Mouse (Mus musculus) liver, postnatal 0 days (tissue): ENCODE data around the gene Mrpl48. TPM values are rescaled to one million over a fixed set of nuclear protein-coding genes. Genes with fewer than 3 reads are reported as not detected.
A peak's percentile ranks its signal among the peaks of the same experiment; 100 is the strongest.

Experiments used
- ATAC-seq: fragments of 200-750 bp; cut with Nextera tagmentation; 2 replicates; pipeline ENCODE4 v1.8.0; 2017; ENCODE audit warnings: mild to moderate bottlenecking, moderate library complexity
- DNase-seq: peaks from one replicate; pipeline ENCODE4 v3.0.0-alpha.2; 2016
- H3K27ac ChIP-seq: fragments of 300-500 bp; sonication (generic); 2 replicates; pipeline ENCODE4 v1.5.1; 2014; ENCODE audit warnings: antibody characterized with exemption, moderate library complexity, mild to moderate bottlenecking, low read depth
- H3K27me3 ChIP-seq: fragments of 300-500 bp; sonication (generic); 2 replicates; pipeline ENCODE4 v1.6.1; 2014; ENCODE audit warnings: low read length, control low read depth, mixed read lengths; ENCODE audit not compliant: insufficient read depth
- H3K36me3 ChIP-seq: fragments of 300-500 bp; sonication (generic); replicated peaks from 2 replicates; pipeline ENCODE4 v1.6.1; 2014; ENCODE audit warnings: mild to moderate bottlenecking, control low read depth, low read length, moderate library complexity, mixed read lengths; ENCODE audit not compliant: insufficient read depth
- H3K4me1 ChIP-seq: fragments of 300-500 bp; sonication (generic); 2 replicates; pipeline ENCODE4 v1.6.1; 2014; ENCODE audit warnings: antibody characterized with exemption, mild to moderate bottlenecking, control low read depth; ENCODE audit not compliant: insufficient read depth
- H3K4me2 ChIP-seq: fragments of 300-500 bp; sonication (generic); 2 replicates; pipeline ENCODE4 v1.6.1; 2014; ENCODE audit warnings: low read depth, mild to moderate bottlenecking, low read length, moderate library complexity, mixed read lengths
- H3K4me3 ChIP-seq: fragments of 300-500 bp; sonication (generic); 2 replicates; pipeline ENCODE4 v1.5.1; 2014; ENCODE audit warnings: low read depth, low read length
- H3K9ac ChIP-seq: fragments of 300-500 bp; sonication (generic); replicated peaks from 2 replicates; pipeline ENCODE4 v1.6.1; 2014; ENCODE audit warnings: mild to moderate bottlenecking, moderate library complexity
- H3K9me3 ChIP-seq: fragments of 300-500 bp; sonication (generic); 2 replicates; pipeline ENCODE4 v1.6.1; 2016; ENCODE audit warnings: mild to moderate bottlenecking, control low read depth, low read length, mixed read lengths
- CTCF ChIP-seq: sonication (generic); IDR thresholded peaks from 2 replicates; pipeline ENCODE4 v1.5.1; 2016; ENCODE audit warnings: antibody characterized with exemption, low read depth
- EP300 ChIP-seq: IDR thresholded peaks from 2 replicates; pipeline ENCODE4 v1.6.1; 2016; ENCODE audit warnings: antibody characterized with exemption, low read depth, mild to moderate bottlenecking
- WGBS: fragments of 180-500 bp; shearing (Covaris S2); extraction: QIAGEN DNeasy Blood & Tissue Kit; methylation state at CpG from one replicate; pipeline ENCODE4 v1.1.7; 2014; ENCODE audit not compliant: insufficient replicate concordance; 5-methylcytosine and 5-hydroxymethylcytosine counted together
- polyA plus RNA-seq: library from polyadenylated mRNA; unstranded; fragments of >200 nt; fragmentation: Nextera tagmentation; extraction: Ambion mirVana; gene quantifications from 2 replicates; pipeline ENCODE4 v1.2.1, GENCODE M21; 2015

Mrpl48 gene
- polyA plus RNA-seq: 52.5 and 54.5 TPM in 2 replicates

DNA sequence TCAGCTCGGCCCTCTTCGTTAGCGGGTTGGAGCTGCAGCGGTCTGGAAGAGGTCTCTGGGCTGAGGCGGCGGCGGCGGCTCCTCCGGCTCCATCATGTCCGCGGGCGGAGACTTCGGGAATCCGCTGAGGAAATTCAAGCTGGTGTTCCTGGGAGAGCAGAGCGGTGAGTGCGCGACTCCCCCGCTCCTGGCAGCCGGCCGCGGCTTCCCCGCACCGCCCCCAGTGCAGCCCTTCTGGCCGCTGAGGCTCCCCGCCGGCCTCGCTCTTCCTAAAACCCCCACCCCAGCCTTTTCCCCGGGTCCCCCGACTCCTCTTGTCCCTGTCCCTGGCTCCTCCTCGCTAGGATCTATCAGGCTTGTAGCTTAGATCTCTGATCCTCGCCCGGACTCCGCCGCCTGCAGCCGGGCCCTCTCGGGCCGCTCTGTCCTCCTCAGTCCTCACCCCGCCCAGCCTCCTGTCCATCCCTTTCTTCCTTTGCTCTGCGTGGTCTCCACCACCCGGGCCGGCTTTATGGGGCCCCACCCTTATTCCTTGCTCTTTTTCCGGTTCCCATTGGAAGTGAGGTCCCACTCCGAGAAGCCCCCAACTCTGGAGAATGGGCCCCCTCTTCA lies at the start of gene Mrpl48:
Gene Mrpl48 (minus strand): TSS at position 172 of the 612 bp plus-strand sequence.
- H3K27ac ChIP-seq: peak within 1 kb of the TSS; percentile 100
- peak within 1 kb of the TSS; percentile 99 for H3K4me3 ChIP-seq
- no peaks in the 10 kb centered on the region for H3K27me3 ChIP-seq
- no peak for TF ChIP-seq CTCF
- TF ChIP-seq EP300: no peak
- peak within 1 kb of the TSS; percentile 93 for H3K4me2 ChIP-seq
- H3K9ac ChIP-seq: peak within 1 kb of the TSS; percentile 100
- no peaks in the 10 kb centered on the region for H3K9me3 ChIP-seq
- no peaks in the 10 kb centered on the region for H3K36me3 ChIP-seq
- H3K4me1 ChIP-seq: peaks cover 14% of the 10 kb centered on the region
- under 1% methylated on average over 40 of the region's 43 CpGs for WGBS
- DNase-seq: peak; percentile 62
- ATAC-seq: 0 out of 2 replicates have a peak, but pooled peaks have one; percentile 1

DNA sequence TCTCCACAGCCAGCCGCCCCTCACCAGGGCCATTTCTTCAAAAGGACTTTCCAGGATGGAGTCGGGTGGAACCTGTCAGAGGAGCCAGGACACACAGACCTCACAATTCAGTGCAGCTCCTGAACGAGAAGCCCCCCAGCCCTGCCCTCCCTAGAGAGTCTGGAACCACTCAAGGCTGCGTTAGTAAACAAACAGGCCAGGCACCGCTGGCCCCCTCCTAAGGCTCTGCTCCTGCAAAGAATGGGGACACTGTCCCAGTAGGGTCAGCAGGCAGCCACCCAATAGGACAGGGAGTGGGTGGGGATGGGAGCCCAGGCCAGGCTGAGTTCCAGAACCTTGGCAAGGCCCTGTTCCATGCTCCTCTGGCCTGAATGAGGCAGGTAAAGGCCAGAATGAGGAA lies 48.6 kb upstream of the Mrpl48 start:
- Histone ChIP-seq H3K4me3 (no peak overlapping the region), H3K36me3 (no peaks in the 10 kb centered on the region), H3K4me1 (no peaks in the 10 kb centered on the region), H3K27ac (no peak overlapping the region), H3K4me2 (no peak overlapping the region), H3K27me3 (no peaks in the 10 kb centered on the region), H3K9ac (no peak overlapping the region), H3K9me3 (no peaks in the 10 kb centered on the region)
- DNase-seq (no peak), ATAC-seq (no peak)
- TF ChIP-seq CTCF: no peak
- TF ChIP-seq EP300: no peak
- 68% methylated on average over 5 of the region's 5 CpGs for WGBS

DNA sequence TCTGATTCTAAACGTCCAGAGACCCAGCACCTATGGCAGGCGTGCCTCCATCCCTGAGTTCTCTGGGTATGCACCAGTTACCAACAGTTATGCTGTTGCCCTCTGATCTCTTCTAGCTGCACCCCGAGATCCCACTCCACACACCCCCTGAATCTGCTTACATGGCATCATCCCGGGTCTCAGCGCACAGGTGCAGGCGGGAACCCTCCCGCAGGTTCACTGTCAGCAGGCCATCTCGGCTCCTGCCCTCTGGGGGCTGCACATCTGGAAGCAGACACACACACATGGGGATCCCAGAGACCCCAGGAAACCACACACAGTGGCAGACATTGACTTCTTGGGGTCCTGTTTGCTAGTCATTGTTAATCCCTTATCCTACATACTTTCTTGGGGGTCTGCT lies 46.3 kb upstream of the Mrpl48 start:
- Histone ChIP-seq H3K4me2 (no peak overlapping the region), H3K27me3 (no peaks in the 10 kb centered on the region), H3K27ac (no peak overlapping the region), H3K36me3 (no peaks in the 10 kb centered on the region), H3K4me1 (no peaks in the 10 kb centered on the region), H3K9ac (no peak overlapping the region), H3K9me3 (no peaks in the 10 kb centered on the region), H3K4me3 (no peak overlapping the region)
- TF ChIP-seq EP300 (no peak), CTCF (no peak)
- DNase-seq (peak; percentile 11), ATAC-seq (no peak)
- WGBS: 84% methylated on average over 8 of the region's 8 CpGs

DNA sequence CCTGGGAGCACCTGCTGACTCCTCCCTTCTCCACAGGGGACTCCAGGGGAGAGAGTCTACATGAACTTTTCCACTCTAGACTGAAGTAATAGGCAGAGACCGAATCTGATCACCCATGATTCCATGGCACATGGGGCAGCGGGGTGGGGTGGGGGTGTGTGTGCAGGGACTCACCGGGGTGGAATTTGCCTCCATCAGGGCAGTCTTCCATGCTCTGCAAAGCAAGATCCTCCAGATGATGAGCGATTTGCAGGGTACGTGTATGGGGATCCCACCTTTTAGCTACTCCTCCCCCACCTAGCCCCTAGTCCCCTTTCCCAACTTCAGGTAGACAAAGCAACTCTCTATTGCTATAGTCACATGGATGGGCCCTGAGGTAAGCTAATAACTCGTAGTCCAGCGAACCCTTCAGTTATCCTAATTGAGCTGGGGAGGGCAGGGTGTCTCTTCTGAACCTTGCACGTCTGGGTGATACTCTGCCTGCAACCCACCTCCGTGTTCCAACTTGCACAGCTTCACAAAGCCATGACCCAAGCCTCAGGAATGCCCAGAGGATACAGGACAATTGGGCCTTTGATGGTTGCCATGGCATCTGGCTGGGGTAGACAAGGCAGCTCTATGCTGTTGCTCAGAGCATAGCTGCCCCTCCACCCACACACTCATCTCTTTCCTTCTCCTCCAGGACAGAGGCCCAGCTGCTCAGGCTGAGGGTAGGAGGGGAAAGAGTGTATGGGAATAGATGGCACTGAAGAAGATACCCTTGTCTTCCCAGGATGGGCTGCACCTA lies 45.6 kb upstream of the Mrpl48 start:
- WGBS: 82% methylated on average over 9 of the region's 9 CpGs
- DNase-seq (peak; percentile 10), ATAC-seq (no peak)
- no peaks in the 10 kb centered on the region for H3K36me3 ChIP-seq
- no peaks in the 10 kb centered on the region for H3K27me3 ChIP-seq
- H3K27ac ChIP-seq: no peak overlapping the region
- H3K4me1 ChIP-seq: no peaks in the 10 kb centered on the region
- TF ChIP-seq EP300 (no peak), CTCF (no peak)
- H3K4me2 ChIP-seq: no peak overlapping the region
- no peak overlapping the region for H3K4me3 ChIP-seq
- H3K9me3 ChIP-seq: no peaks in the 10 kb centered on the region
- no peak overlapping the region for H3K9ac ChIP-seq

DNA sequence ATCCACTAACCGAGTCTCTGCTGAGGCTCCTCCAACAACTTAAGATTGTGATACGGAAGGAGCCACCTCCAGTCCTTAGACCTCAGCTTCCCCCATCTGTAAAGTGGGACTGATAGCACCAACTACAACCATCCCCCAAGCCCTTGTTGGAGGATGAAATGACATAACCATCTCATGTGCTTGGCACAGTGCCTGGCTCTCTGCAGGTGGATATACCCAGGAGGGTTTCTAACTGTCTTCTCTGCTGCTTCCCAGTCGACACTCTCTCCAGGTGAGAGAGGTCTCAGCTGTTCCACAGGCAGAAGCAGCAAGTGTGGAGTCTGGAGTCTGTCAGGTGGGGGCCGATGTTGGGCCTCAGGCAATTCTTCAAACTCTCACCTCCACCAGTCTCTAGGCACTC lies 42.9 kb upstream of the Mrpl48 start:
- Histone ChIP-seq H3K4me1 (no peaks in the 10 kb centered on the region), H3K4me3 (no peak overlapping the region), H3K9me3 (no peaks in the 10 kb centered on the region), H3K27ac (no peak overlapping the region), H3K4me2 (no peak overlapping the region), H3K36me3 (no peaks in the 10 kb centered on the region), H3K9ac (no peak overlapping the region), H3K27me3 (no peaks in the 10 kb centered on the region)
- no peak for ATAC-seq
- 34% methylated on average over 4 of the region's 4 CpGs for WGBS
- DNase-seq: no peak
- no peak for TF ChIP-seq CTCF
- TF ChIP-seq EP300: no peak

DNA sequence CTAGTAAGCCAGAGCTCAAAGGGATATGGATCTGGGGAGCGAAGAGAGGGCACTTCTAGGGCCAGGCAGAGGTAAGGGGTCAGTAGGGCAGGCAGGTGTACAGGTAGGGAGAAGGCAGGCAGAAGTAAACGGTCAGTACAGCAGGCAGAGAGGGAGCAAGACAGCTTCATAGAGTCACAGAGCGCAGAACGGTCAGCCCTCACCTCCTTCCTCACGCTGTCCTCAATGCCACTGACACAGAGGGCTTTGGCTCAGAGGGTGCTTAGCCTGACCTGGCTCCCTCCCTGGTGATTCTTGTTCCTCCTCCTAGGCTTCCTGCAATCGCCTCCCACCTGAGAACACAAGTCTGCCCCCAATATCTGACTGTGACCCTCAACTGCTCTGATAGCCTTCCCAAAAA lies 42.3 kb upstream of the Mrpl48 start:
- Histone ChIP-seq H3K9me3 (no peaks in the 10 kb centered on the region), H3K4me2 (no peak overlapping the region), H3K27ac (no peak overlapping the region), H3K4me3 (no peak overlapping the region), H3K36me3 (no peaks in the 10 kb centered on the region), H3K4me1 (peaks cover 1% of the 10 kb centered on the region), H3K27me3 (no peaks in the 10 kb centered on the region), H3K9ac (no peak overlapping the region)
- no peak for TF ChIP-seq CTCF
- no peak for TF ChIP-seq EP300
- no peak for DNase-seq
- ATAC-seq: no peak
- WGBS: 79% methylated on average over 6 of the region's 6 CpGs
